Mouse (Mus musculus): ENCODE results near the gene Ccne1. TPM values are rescaled to one million over a fixed set of nuclear protein-coding genes. Genes with fewer than 3 reads are reported as not detected.

The Ccne1 gene
- total and polyA plus RNA-seq, 3 experiments, result 43.7 to 109 (median 70.0) TPM

DNA sequence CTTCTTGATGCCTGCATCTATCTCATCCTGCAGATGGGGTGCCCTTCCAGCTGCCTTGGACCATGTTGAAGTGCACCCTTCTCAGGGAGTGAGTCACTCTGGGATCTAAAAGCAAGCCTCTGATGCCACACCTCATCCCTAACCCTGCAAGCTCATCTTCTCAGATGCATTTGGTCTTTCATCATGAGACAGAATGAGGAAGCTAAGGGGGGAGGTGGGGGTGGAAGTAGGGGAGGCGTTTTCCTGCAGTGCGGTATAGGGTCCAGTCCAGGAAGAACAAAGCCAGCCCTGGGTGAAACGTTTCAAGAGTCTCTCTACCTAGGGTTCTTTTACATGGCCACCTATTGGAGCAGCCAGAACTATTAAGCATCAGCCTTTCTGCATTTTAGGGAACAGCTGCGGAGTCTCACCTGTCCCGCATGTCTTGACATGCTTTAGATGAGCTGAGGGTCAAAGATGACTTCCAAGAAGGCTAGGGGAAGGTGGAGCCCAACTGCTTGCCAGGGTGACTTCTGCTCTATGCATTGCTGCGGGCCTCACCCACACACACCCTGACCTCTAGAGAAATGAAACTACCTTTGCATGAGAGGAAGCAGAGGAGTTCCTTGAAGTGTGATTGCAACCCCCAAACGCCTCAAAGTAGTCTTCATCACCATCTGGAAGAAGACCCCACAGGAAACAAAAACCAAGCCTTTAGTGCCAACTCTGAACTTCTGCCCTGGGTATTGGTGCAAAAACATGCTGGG is 17.2 kb downstream of the Ccne1 start (continued):
- TF ChIP-seq JUN (IDR thresholded peaks at IDR 0.05; ENCODE audit: insufficient read depth, low read depth, low read length) (no peak), JUND (conservative IDR thresholded peaks at IDR 0.05; ENCODE audit: low read depth, low read length) (no peak), ZKSCAN1 (IDR thresholded peaks at IDR 0.05; ENCODE audit: borderline replicate concordance, low read depth, low read length) (no peak), POLR2AphosphoS2 (IDR thresholded peaks at IDR 0.05; ENCODE audit: low read depth, low read length) (no peak), USF2 (conservative IDR thresholded peaks at IDR 0.05; ENCODE audit: low read depth, low read length) (no peak), ETS1 (conservative IDR thresholded peaks at IDR 0.05; ENCODE audit: low read depth, low read length) (peak; percentile 16; the same call in 1 of the 2 replicates), E2F4 (IDR thresholded peaks at IDR 0.05; ENCODE audit: insufficient replicate concordance, low read depth, low read length) (no peak), MEF2A (IDR thresholded peaks at IDR 0.05; ENCODE audit: borderline replicate concordance, low read depth, low read length) (0 out of 2 replicates have a peak, but pooled peaks have one; percentile 50), CTCF (conservative IDR thresholded peaks at IDR 0.05 in 1 of 2, IDR thresholded peaks at IDR 0.05 in 1 of 2; ENCODE audit: low read depth in 2 of 2, low read length in 2 of 2) (no peak), MXI1 (IDR thresholded peaks at IDR 0.05; ENCODE audit: low read depth, low read length) (0 out of 2 replicates have a peak, but pooled peaks have one; percentile 13), EP300 (IDR thresholded peaks at IDR 0.05; ENCODE audit: low read length) (peak; percentile 48; the same call in 1 of the 2 replicates), RAD21 (IDR thresholded peaks at IDR 0.05; ENCODE audit: low read depth, low read length) (no peak), RCOR1 (conservative IDR thresholded peaks at IDR 0.05; ENCODE audit: low read depth, low read length) (0 out of 2 replicates have a peak, but pooled peaks have one; percentile 28), USF1 (IDR thresholded peaks at IDR 0.05; ENCODE audit: low read depth, low read length) (no peak), MAZ (IDR thresholded peaks at IDR 0.05; ENCODE audit: low read depth, low read length) (0 out of 2 replicates have a peak, but pooled peaks have one; percentile 37), KAT2A (IDR thresholded peaks at IDR 0.05; ENCODE audit: insufficient replicate concordance, low read length) (no peak), ZMIZ1 (IDR thresholded peaks at IDR 0.05; ENCODE audit: low read depth, low read length) (no peak), ELF1 (IDR thresholded peaks at IDR 0.05; ENCODE audit: low read depth, low read length) (no peak), PAX5 (IDR thresholded peaks at IDR 0.05; ENCODE audit: low read length) (no peak), SIN3A (IDR thresholded peaks at IDR 0.05; ENCODE audit: low read length) (no peak), MYC (IDR thresholded peaks at IDR 0.05; ENCODE audit: low read depth, low read length) (0 out of 2 replicates have a peak, but pooled peaks have one; percentile 45)

DNA sequence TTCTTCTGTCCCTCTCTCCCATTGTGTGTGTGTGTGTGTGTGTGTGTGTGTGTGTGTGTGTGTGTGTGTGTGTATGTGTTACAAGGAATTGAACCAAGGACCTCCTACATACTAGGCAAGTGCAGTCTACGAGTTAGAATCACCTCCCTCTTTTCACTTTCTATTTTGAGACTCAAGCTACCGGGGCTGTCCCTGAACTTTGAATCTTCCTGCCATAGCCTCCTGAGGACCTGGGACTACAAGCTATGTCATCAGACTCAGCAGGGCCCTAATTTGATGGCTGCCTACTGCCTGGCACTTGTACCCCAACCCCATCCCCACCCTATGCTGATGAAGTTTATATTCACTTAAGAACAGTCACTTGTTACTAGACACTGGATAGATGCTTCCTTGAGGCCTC is 18.9 kb downstream of the Ccne1 start:
- H3K27ac ChIP-seq (ENCODE audit: insufficient read depth, low read depth), result peak overlapping the region; percentile 8; the same call in 1 of the 2 replicates
- peak overlapping the region; percentile 52 for H3K9ac ChIP-seq (ENCODE audit: insufficient read depth, low read depth)
- H3K27me3 ChIP-seq (replicated peaks), result no peaks in the 10 kb centered on the region
- TF ChIP-seq ZMIZ1 (IDR thresholded peaks at IDR 0.05; ENCODE audit: low read depth, low read length), result no peak
- peak; percentile 88 for TF ChIP-seq MEF2A (IDR thresholded peaks at IDR 0.05; ENCODE audit: borderline replicate concordance, low read depth, low read length)
- TF ChIP-seq SMC3 (IDR thresholded peaks at IDR 0.05; ENCODE audit: low read depth, low read length), result no peak
- TF ChIP-seq ETS1 (conservative IDR thresholded peaks at IDR 0.05; ENCODE audit: low read depth, low read length), result peak; percentile 27; the same call in 1 of the 2 replicates
- no peak for TF ChIP-seq ZKSCAN1 (IDR thresholded peaks at IDR 0.05; ENCODE audit: borderline replicate concordance, low read depth, low read length)
- TF ChIP-seq NELFE (IDR thresholded peaks at IDR 0.05; ENCODE audit: low read depth, low read length), result 0 out of 2 replicates have a peak, but pooled peaks have one; percentile 15
- peak; percentile 71 for DNase-seq (ENCODE audit: extremely low read depth)
- no peaks in the 10 kb centered on the region for H3K9me3 ChIP-seq (replicated peaks; ENCODE audit: low read length)
- H3K36me3 ChIP-seq (replicated peaks in 1 of 2; ENCODE audit: control insufficient read depth in 1 of 2, insufficient read depth in 1 of 2, low read length in 1 of 2), result no peaks in the 10 kb centered on the region
- H3K4me2 ChIP-seq (ENCODE audit: insufficient read depth, low read depth, poor library complexity, severe bottlenecking), result peak overlapping the region; percentile 60
- in situ Hi-C loops (cut with MboI; ENCODE audit: low pct_ligation_motif_present, low pct_unique_long_range_greater_than_20kb, low sequenced_read_pairs), result no loop called here
- H3K79me2 ChIP-seq (replicated peaks; ENCODE audit: control insufficient read depth, extremely low read depth, insufficient read depth, poor library complexity, severe bottlenecking), result no peaks in the 10 kb centered on the region
- peak overlapping the region in 1 of 3 experiments; percentile 29 for H3K4me3 ChIP-seq (replicated peaks in 1 of 3; ENCODE audit: low read depth in 2 of 3, low read length in 2 of 3, poor library complexity in 1 of 3)
- dilution Hi-C loops (cut with MboI; ENCODE audit: extremely low pct_ligation_motif_present, extremely low pct_unique_long_range_greater_than_20kb, low sequenced_read_pairs), result no loop called here
- H3K4me1 ChIP-seq (ENCODE audit: control insufficient read depth in 1 of 2, insufficient read depth in 2 of 2), result peaks cover 28 to 74% of the 10 kb centered on the region in 2 experiments
